In genomic region chr3:127468569-127468968, GRCm38 (mm10) we compare ENCODE assay signal across 24 mouse cellular contexts. TPM values are rescaled to one million over a fixed set of nuclear protein-coding genes. Genes with fewer than 3 reads are reported as not detected.
DNase-seq lines count a peak whose midpoint lies in the region; ATAC-seq lines count a peak whose summit lies in the region.
"Had no signal": no experiment of that assay in that cellular context is flagged by ENCODE, and none has a peak within 500 bp of the region (broad histone marks: within the 10 kb centered on the region; RNA-seq: fewer than 3 reads in every experiment).

No protein-coding gene starts in this region.

- no peak overlapping the region for H3K27ac ChIP-seq in midbrain, embryonic 11.5 days (ENCODE audit: low read depth, low read length)
- no peak overlapping the region for H3K27ac ChIP-seq in midbrain, embryonic 14.5 days (replicated peaks; ENCODE audit: low read depth, low read length)
- H3K27ac ChIP-seq in liver, embryonic 15.5 days (replicated peaks) = peak overlapping the region; percentile 19; the same call in 1 of the 2 replicates
- H3K27ac ChIP-seq: embryonic facial prominence, embryonic 10.5 days; forebrain, embryonic 10.5 days; hindbrain, postnatal 0 days; kidney, postnatal 0 days; lung, embryonic 15.5 days had no signal

- H3K36me3 ChIP-seq in midbrain, embryonic 11.5 days (ENCODE audit: control insufficient read depth, insufficient read depth, low read length) = no peaks in the 10 kb centered on the region
- no peaks in the 10 kb centered on the region for H3K36me3 ChIP-seq in midbrain, embryonic 14.5 days (ENCODE audit: control insufficient read depth, insufficient read depth, low read length)
- H3K36me3 ChIP-seq in liver, embryonic 15.5 days (replicated peaks) = no peaks in the 10 kb centered on the region
- H3K36me3 ChIP-seq: embryonic facial prominence, embryonic 10.5 days; forebrain, embryonic 10.5 days; lung, embryonic 15.5 days had no signal

- no peaks in the 10 kb centered on the region for H3K27me3 ChIP-seq in midbrain, embryonic 11.5 days (ENCODE audit: control insufficient read depth, insufficient read depth, low read length)
- H3K27me3 ChIP-seq in midbrain, embryonic 14.5 days (ENCODE audit: control insufficient read depth, insufficient read depth, low read length) = no peaks in the 10 kb centered on the region
- no peaks in the 10 kb centered on the region for H3K27me3 ChIP-seq in liver, embryonic 15.5 days
- H3K27me3 ChIP-seq: lung, embryonic 15.5 days had no signal

- WGBS in midbrain, embryonic 11.5 days = 88% methylated on average over 8 of the region's 8 CpGs
- WGBS in midbrain, embryonic 14.5 days = 95% methylated on average over 8 of the region's 8 CpGs
- 30% methylated on average over 8 of the region's 8 CpGs for WGBS in liver, embryonic 15.5 days (ENCODE audit: insufficient replicate concordance)

- DNase-seq in midbrain, embryonic 11.5 days (ENCODE audit: low spot score, missing footprints) = peak; percentile 33
- DNase-seq in midbrain, embryonic 14.5 days = no peak
- DNase-seq in liver = peak; percentile 33
- DNase-seq in c-Kit-positive CD71-positive TER-119-positive erythroid progenitor cells, embryonic 14.5 days (ENCODE audit: low spot score) = no peak
- no peak for DNase-seq in testis, postnatal 10 days (ENCODE audit: low spot score)
- DNase-seq: adrenal gland, postnatal 36 days; cerebellum, adult 11-12 months; cerebellum, postnatal 10 days; gastrocnemius, postnatal 10 days; heart, postnatal 10 days; kidney, adult 2 months; layer of hippocampus, adult 9-11 months; lung, postnatal 36 days; spleen, adult 18-20 months; thymus, adult 2 months; thymus, postnatal 4 days had no signal

- no peaks in the 10 kb centered on the region for H3K9me3 ChIP-seq in midbrain, embryonic 11.5 days (ENCODE audit: control insufficient read depth, low read length)
- no peaks in the 10 kb centered on the region for H3K9me3 ChIP-seq in midbrain, embryonic 14.5 days (ENCODE audit: control insufficient read depth, low read length)
- no peaks in the 10 kb centered on the region for H3K9me3 ChIP-seq in liver, embryonic 15.5 days (replicated peaks)
- H3K9me3 ChIP-seq: embryonic facial prominence, embryonic 10.5 days; forebrain, embryonic 10.5 days; lung, embryonic 15.5 days had no signal

- H3K4me3 ChIP-seq in midbrain, embryonic 11.5 days (ENCODE audit: low read depth, low read length) = no peak overlapping the region
- H3K4me3 ChIP-seq in midbrain, embryonic 14.5 days (replicated peaks; ENCODE audit: low read depth, low read length) = no peak overlapping the region
- H3K4me3 ChIP-seq in liver, embryonic 15.5 days (replicated peaks) = 0 out of 2 replicates have a peak overlapping the region, but pooled peaks have one; percentile 3
- H3K4me3 ChIP-seq: embryonic facial prominence, embryonic 10.5 days; forebrain, embryonic 10.5 days; lung, embryonic 15.5 days had no signal

- no peak overlapping the region for H3K9ac ChIP-seq in midbrain, embryonic 11.5 days (ENCODE audit: low read length)
- no peak overlapping the region for H3K9ac ChIP-seq in midbrain, embryonic 14.5 days (replicated peaks; ENCODE audit: low read length)
- H3K9ac ChIP-seq in liver, embryonic 15.5 days = no peak overlapping the region
- H3K9ac ChIP-seq: lung, embryonic 15.5 days had no signal

- peaks cover 7% of the 10 kb centered on the region for H3K4me1 ChIP-seq in midbrain, embryonic 11.5 days (ENCODE audit: control insufficient read depth, insufficient read depth, low read length)
- peaks cover 7% of the 10 kb centered on the region for H3K4me1 ChIP-seq in midbrain, embryonic 14.5 days (ENCODE audit: control insufficient read depth, insufficient read depth, low read length)
- H3K4me1 ChIP-seq in liver, embryonic 15.5 days (replicated peaks) = peaks cover 20% of the 10 kb centered on the region
- H3K4me1 ChIP-seq: lung, embryonic 15.5 days had no signal

- no peak for ATAC-seq in midbrain, embryonic 11.5 days (ENCODE audit: low FRiP score)
- no peak for ATAC-seq in midbrain, embryonic 14.5 days (ENCODE audit: low FRiP score, low TSS enrichment)
- ATAC-seq in liver, embryonic 15.5 days (ENCODE audit: insufficient read depth) = peak; percentile 94
- no peak for ATAC-seq in monocyte, adult 5-6 weeks (replicated peaks; ENCODE audit: insufficient number of reproducible peaks, low FRiP score, low TSS enrichment, poor library complexity, severe bottlenecking)
- ATAC-seq: forebrain, embryonic 16.5 days; hindbrain, postnatal 0 days had no signal

- H3K4me2 ChIP-seq in midbrain, embryonic 11.5 days = no peak overlapping the region
- no peak overlapping the region for H3K4me2 ChIP-seq in midbrain, embryonic 14.5 days (ENCODE audit: low read length)
- peak overlapping the region; percentile 25 for H3K4me2 ChIP-seq in liver, embryonic 15.5 days
- H3K4me2 ChIP-seq: lung, embryonic 15.5 days had no signal

RNA-seq across cellular contexts. Expression of gene Ank2, which starts 30.6 kb away (rescaled TPM):
- 66.6 and 74.5 TPM in 2 replicates for polyA plus RNA-seq in midbrain, embryonic 11.5 days (2014; fragmentation: Nextera tagmentation; extraction: Ambion mirVana)
- 195 and 211 TPM in 2 replicates for polyA plus RNA-seq in midbrain, embryonic 14.5 days (2014; fragmentation: Nextera tagmentation; extraction: Ambion mirVana)
- 6.6 and 7.9 TPM in 2 replicates for polyA plus RNA-seq in liver, embryonic 15.5 days (2015; fragmentation: Nextera tagmentation; extraction: Ambion mirVana)
- total RNA-seq in monocyte, adult 5-6 weeks (2017) = not detected in 3 replicates

Comparison
In these comparisons a context has a peak if more than half of its experiments do, and no peak if none do; other contexts are left out.
1. DNase-seq: peak in midbrain, embryonic 11.5 days (single experiment) and liver (single experiment); none in midbrain, embryonic 14.5 days (single experiment), c-Kit-positive CD71-positive TER-119-positive erythroid progenitor cells, embryonic 14.5 days (single experiment) and testis, postnatal 10 days (single experiment).